Mouse (Mus musculus) sigmoid colon, adult 10 weeks (tissue): ENCODE results near the gene Fam122b. TPM values are rescaled to one million over a fixed set of nuclear protein-coding genes. Genes with fewer than 3 reads are reported as not detected.

ENCODE experiments used
- polyA plus RNA-seq: library from polyadenylated mRNA; stranded (reverse); fragments of 350-450 nt; fragmentation: Illumina TruSeq; extraction: RNeasy Lipid Tissue Mini Kit (QIAGEN cat#74804); gene quantifications from one replicate; pipeline ENCODE4 v1.2.3, GENCODE M21; 2014; ENCODE audit warnings: low read depth, low replicate concordance

Gene Fam122b
- 23.9 TPM for polyA plus RNA-seq

GRCm38 (mm10) chrX:53269289-53270062, at the start of gene Fam122b:
TSS of gene Fam122b (minus strand) at chrX:53269805.

GRCm38 (mm10) chrX:53273124-53273523, 3.5 kb upstream of the Fam122b start, which contains the start of gene Fam122c:
TSS of gene Fam122c (plus strand) at chrX:53273424.

GRCm38 (mm10) chrX:53240011-53240410, 29.6 kb downstream of the Fam122b start, which contains the start of gene Plac1:
TSS of gene Plac1 (minus strand) at chrX:53240111.

Other genes starting within 250 kb of the Fam122b start
- gene Plac1, start 29.7 kb downstream of the Fam122b start, polyA plus RNA-seq = not detected
- gene Fam122c, start 3.6 kb upstream of the Fam122b start, polyA plus RNA-seq = not detected
- gene Mospd1, start 100.7 kb upstream of the Fam122b start, polyA plus RNA-seq = 99.9 TPM
- gene Etd, start 165.1 kb upstream of the Fam122b start, polyA plus RNA-seq = not detected